Mouse (Mus musculus): Measurements from ENCODE around the gene Pik3r1.

GRCm38 (mm10) chr13:101712720-101713428, 55.1 kb downstream of the Pik3r1 start:
- TF ChIP-seq CTCF (IDR thresholded peaks at IDR 0.05; ENCODE audit: low read depth) (no peak), EP300 (IDR thresholded peaks at IDR 0.05; ENCODE audit: low read depth) (no peak)

Measured in heart, postnatal 0 days (tissue).